15 mouse cellular contexts compared by ENCODE assay signal in genomic region chr3:34657701-34658090, GRCm38 (mm10). TPM values are rescaled to one million over a fixed set of nuclear protein-coding genes. Genes with fewer than 3 reads are reported as not detected.
DNase-seq lines count a peak whose midpoint lies in the region; ATAC-seq and TF ChIP-seq lines count a peak whose summit lies in the region.
"Had no signal": no experiment of that assay in that cellular context is flagged by ENCODE, and none has a peak within 500 bp of the region (broad histone marks: within the 10 kb centered on the region; RNA-seq: fewer than 3 reads in every experiment).

No protein-coding gene starts in this region.

- no peaks in the 10 kb centered on the region for H3K9me3 ChIP-seq in hindbrain, embryonic 13.5 days
- H3K9me3 ChIP-seq in midbrain, postnatal 0 days (ENCODE audit: low read length): no peaks in the 10 kb centered on the region
- H3K9me3 ChIP-seq: heart, embryonic 13.5 days; intestine, embryonic 15.5 days; liver, embryonic 15.5 days had no signal

- no peak overlapping the region for H3K4me3 ChIP-seq in left cerebral cortex, adult 2 months
- H3K4me3 ChIP-seq in hindbrain, embryonic 13.5 days: peak overlapping the region; percentile 45
- peak overlapping the region; percentile 39; the same call in 1 of the 2 replicates for H3K4me3 ChIP-seq in midbrain, postnatal 0 days (ENCODE audit: low read depth, low read length)
- H3K4me3 ChIP-seq: intestine, embryonic 15.5 days; liver, embryonic 15.5 days had no signal

- H3K27ac ChIP-seq in left cerebral cortex, adult 2 months: peak overlapping the region; percentile 62
- peak overlapping the region; percentile 93 for H3K27ac ChIP-seq in hindbrain, embryonic 13.5 days
- peak overlapping the region; percentile 48 for H3K27ac ChIP-seq in midbrain, postnatal 0 days (ENCODE audit: low read depth, low read length)
- H3K27ac ChIP-seq: heart, embryonic 13.5 days; intestine, embryonic 15.5 days; liver, embryonic 15.5 days had no signal

- 27% methylated on average over 2 of the region's 2 CpGs for WGBS in hindbrain, embryonic 13.5 days
- 45% methylated on average over 2 of the region's 2 CpGs for WGBS in midbrain, postnatal 0 days

- TF ChIP-seq CTCF in left cerebral cortex, adult 2 months (IDR thresholded peaks at IDR 0.05): no peak
- no peak for TF ChIP-seq CTCF in midbrain, postnatal 0 days (IDR thresholded peaks at IDR 0.05)

- intact Hi-C loops in left cerebral cortex, adult 2 months (cut with DNase I): no loop called here
- intact Hi-C loops in left cerebral cortex, postnatal 10 days (cut with DNase I): loop anchor here (5.0 to 10.0 kb wide), 2 partner anchors 430 to 567 kb away; no protein-coding TSS in a partner anchor

- peaks cover 43% of the 10 kb centered on the region for H3K4me1 ChIP-seq in hindbrain, embryonic 13.5 days (replicated peaks)
- no peaks in the 10 kb centered on the region for H3K4me1 ChIP-seq in midbrain, postnatal 0 days (ENCODE audit: insufficient read depth, low read length)
- H3K4me1 ChIP-seq: intestine, embryonic 15.5 days; liver, embryonic 15.5 days had no signal

- no peaks in the 10 kb centered on the region for H3K36me3 ChIP-seq in hindbrain, embryonic 13.5 days
- H3K36me3 ChIP-seq in midbrain, postnatal 0 days (ENCODE audit: insufficient read depth, low read length): no peaks in the 10 kb centered on the region
- H3K36me3 ChIP-seq: heart, embryonic 13.5 days; intestine, embryonic 15.5 days; liver, embryonic 15.5 days had no signal

- peaks cover 61% of the 10 kb centered on the region for H3K27me3 ChIP-seq in hindbrain, embryonic 13.5 days
- H3K27me3 ChIP-seq in midbrain, postnatal 0 days (ENCODE audit: insufficient read depth, low read length): peaks cover 24% of the 10 kb centered on the region

- ATAC-seq in hindbrain, embryonic 13.5 days (ENCODE audit: low FRiP score): no peak
- ATAC-seq in midbrain, postnatal 0 days (ENCODE audit: low FRiP score): no peak
- ATAC-seq in frontal cortex, adult (ENCODE audit: low TSS enrichment): no peak
- ATAC-seq: intestine, embryonic 15.5 days had no signal

- H3K9ac ChIP-seq in hindbrain, embryonic 13.5 days: peak overlapping the region; percentile 74
- H3K9ac ChIP-seq in midbrain, postnatal 0 days (replicated peaks; ENCODE audit: low read length, poor library complexity, severe bottlenecking): 0 out of 2 replicates have a peak overlapping the region, but pooled peaks have one; percentile 19
- H3K9ac ChIP-seq: heart, embryonic 13.5 days; intestine, embryonic 15.5 days; liver, embryonic 15.5 days had no signal

- no peak for DNase-seq in left cerebral cortex, adult 2 months (ENCODE audit: extremely low spot score in 1 of 2, low spot score in 2 of 2)
- DNase-seq in left cerebral cortex, postnatal 10 days (ENCODE audit: extremely low spot score in 1 of 2, low spot score in 2 of 2): no peak
- no peak for DNase-seq in midbrain, postnatal 0 days (ENCODE audit: low spot score)
- DNase-seq in lung, postnatal 4 days: no peak
- DNase-seq in kidney, adult 18-20 months: no peak
- DNase-seq in embryo, embryonic 10.5 days (ENCODE audit: low spot score): no peak
- DNase-seq: cerebellum, adult 9-11 months; gastrocnemius, postnatal 14 days; thymus, adult 18-20 months had no signal

- peak overlapping the region; percentile 71 for H3K4me2 ChIP-seq in hindbrain, embryonic 13.5 days
- peak overlapping the region; percentile 40 for H3K4me2 ChIP-seq in midbrain, postnatal 0 days (ENCODE audit: low read depth, low read length, poor library complexity, severe bottlenecking)
- H3K4me2 ChIP-seq: heart, embryonic 13.5 days; intestine, embryonic 15.5 days; liver, embryonic 15.5 days had no signal

RNA-seq across cellular contexts. Expression of gene Sox2, which starts 7.5 kb away (rescaled TPM):
- 10 to 100 TPM; 37.8 to 38.2 TPM for total RNA-seq in left cerebral cortex, adult 2 months (2021)
- 10 to 100 TPM; 32.0 to 39.7 TPM for total RNA-seq in left cerebral cortex, postnatal 10 days (2021)
- polyA plus RNA-seq in hindbrain, embryonic 13.5 days (2015; fragmentation: Nextera tagmentation; extraction: Ambion mirVana): 16.9 and 19.2 TPM in 2 replicates
- total RNA-seq in midbrain, postnatal 0 days (2014; rRNA removed): 77.8 and 79.1 TPM in 2 replicates
- 21.6 and 29.7 TPM in 2 replicates for polyA plus RNA-seq in midbrain, postnatal 0 days (2015; fragmentation: Nextera tagmentation; extraction: Ambion mirVana)
- total RNA-seq: neutrophil, adult 5-6 weeks had no signal
- polyA plus RNA-seq: liver, embryonic 15.5 days had no signal
